Mouse (Mus musculus): Measurements from ENCODE around the gene Ackr4.

DNA sequence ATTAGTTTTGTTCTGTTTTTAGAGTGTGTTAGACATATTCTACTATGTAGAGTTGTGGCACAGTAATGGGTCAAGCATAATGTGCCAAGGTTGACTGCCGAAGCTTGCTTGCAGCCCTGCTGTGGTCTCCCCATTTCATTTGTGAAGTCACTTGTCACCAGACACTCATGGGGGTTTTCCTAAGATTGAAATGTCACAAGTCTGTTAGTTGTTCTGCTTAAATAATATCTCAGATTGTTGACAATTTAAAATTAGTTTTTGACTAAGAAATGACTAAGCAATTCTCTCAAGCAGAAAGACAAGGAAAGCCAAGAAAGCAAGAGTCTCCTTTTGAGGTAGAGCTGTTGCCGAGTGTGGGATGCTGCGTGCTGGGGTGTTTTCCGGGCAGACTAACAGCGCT, 33.8 kb downstream of the Ackr4 start:
- TF ChIP-seq CTCF (IDR thresholded peaks at IDR 0.05; ENCODE audit: control insufficient read depth, insufficient read depth, insufficient read length) (no peak), USF1 (IDR thresholded peaks at IDR 0.05; ENCODE audit: low read depth) (no peak), MYOG (IDR thresholded peaks at IDR 0.05; ENCODE audit: control insufficient read depth, extremely low read depth, insufficient read length) (no peak), CEBPB (IDR thresholded peaks at IDR 0.05; ENCODE audit: low read depth) (no peak), MAX (IDR thresholded peaks at IDR 0.05) (no peak), MYOD1 (IDR thresholded peaks at IDR 0.05; ENCODE audit: control insufficient read depth, insufficient read length, low read depth) (no peak)
